Mouse (Mus musculus) stomach, embryonic 15.5 days (tissue): ENCODE measurements around the gene Ccdc85c. TPM values are rescaled to one million over a fixed set of nuclear protein-coding genes. Genes with fewer than 3 reads are reported as not detected.

Experiments
- ATAC-seq: fragments of 200-750 bp; cut with Nextera tagmentation; 2 replicates; pipeline ENCODE4 v1.8.0; 2017; ENCODE audit warnings: low read depth, moderate number of reproducible peaks, moderate TSS enrichment; ENCODE audit not compliant: insufficient read depth, low FRiP score
- H3K27ac ChIP-seq: fragments of 300-500 bp; sonication (generic); 2 replicates; pipeline ENCODE4 v1.5.1; 2015; ENCODE audit warnings: mild to moderate bottlenecking, inconsistent platforms
- H3K27me3 ChIP-seq: fragments of 300-500 bp; sonication (generic); replicated peaks from 2 replicates; pipeline ENCODE4 v1.6.1; 2015; ENCODE audit warnings: inconsistent platforms
- H3K36me3 ChIP-seq: fragments of 300-500 bp; sonication (generic); 2 replicates; pipeline ENCODE4 v1.6.1; 2015; ENCODE audit warnings: inconsistent platforms
- H3K4me1 ChIP-seq: fragments of 300-500 bp; sonication (generic); 2 replicates; pipeline ENCODE4 v1.6.1; 2015; ENCODE audit warnings: inconsistent platforms
- H3K4me2 ChIP-seq: fragments of 300-500 bp; sonication (generic); 2 replicates; pipeline ENCODE4 v1.6.1; 2015; ENCODE audit warnings: mild to moderate bottlenecking, inconsistent platforms
- H3K4me3 ChIP-seq: fragments of 300-500 bp; sonication (generic); replicated peaks from 2 replicates; pipeline ENCODE4 v1.5.1; 2015; ENCODE audit warnings: inconsistent platforms
- H3K9ac ChIP-seq: fragments of 300-500 bp; sonication (generic); 2 replicates; pipeline ENCODE4 v1.6.1; 2015; ENCODE audit warnings: inconsistent platforms
- H3K9me3 ChIP-seq: fragments of 300-500 bp; sonication (generic); 2 replicates; pipeline ENCODE4 v1.6.1; 2016; ENCODE audit warnings: inconsistent platforms
- WGBS: fragments of 180-500 bp; shearing (Covaris S2); methylation state at CpG from one replicate; pipeline ENCODE4 v1.1.7; 2015; 5-methylcytosine and 5-hydroxymethylcytosine counted together
- polyA plus RNA-seq: library from polyadenylated mRNA; unstranded; fragments of >200 nt; fragmentation: Nextera tagmentation; extraction: Ambion mirVana; gene quantifications from 2 replicates; pipeline ENCODE4 v1.2.1, GENCODE M21; 2015

The Ccdc85c gene
- polyA plus RNA-seq, 1 experiment from 2014 or later: 7.9 TPM

GRCm38 (mm10) chr12:108206641-108207040 lies 68.6 kb downstream of the Ccdc85c start:
- Histone ChIP-seq H3K4me3 (no peak overlapping the region), H3K36me3 (peaks cover 22% of the 10 kb centered on the region), H3K4me2 (no peak overlapping the region), H3K9ac (no peak overlapping the region), H3K9me3 (no peaks in the 10 kb centered on the region), H3K27me3 (no peaks in the 10 kb centered on the region), H3K27ac (no peak overlapping the region), H3K4me1 (peaks cover 8% of the 10 kb centered on the region; the same call in 1 of the 2 replicates)
- 13% methylated on average over 5 of the region's 5 CpGs for WGBS
- peak; percentile 20; the same call in 1 of the 2 replicates for ATAC-seq

GRCm38 (mm10) chr12:108204978-108205377 lies 70.2 kb downstream of the Ccdc85c start:
- Histone ChIP-seq H3K9ac (no peak overlapping the region), H3K4me3 (no peak overlapping the region), H3K27ac (no peak overlapping the region), H3K4me2 (no peak overlapping the region), H3K9me3 (no peaks in the 10 kb centered on the region), H3K36me3 (peaks cover 35% of the 10 kb centered on the region), H3K4me1 (peaks cover 6% of the 10 kb centered on the region; the same call in 1 of the 2 replicates), H3K27me3 (no peaks in the 10 kb centered on the region)
- 75% methylated on average over 12 of the region's 12 CpGs for WGBS
- ATAC-seq: no peak

GRCm38 (mm10) chr12:108203895-108204294 lies 71.3 kb downstream of the Ccdc85c start:
- Histone ChIP-seq H3K36me3 (peaks cover 45% of the 10 kb centered on the region), H3K4me3 (no peak overlapping the region), H3K27ac (no peak overlapping the region), H3K4me2 (no peak overlapping the region), H3K9ac (no peak overlapping the region), H3K27me3 (no peaks in the 10 kb centered on the region), H3K9me3 (no peaks in the 10 kb centered on the region), H3K4me1 (no peaks in the 10 kb centered on the region)
- no peak for ATAC-seq
- WGBS: 74% methylated on average over 8 of the region's 8 CpGs

- no peak for ATAC-seq
- Histone ChIP-seq H3K9ac (no peak overlapping the region), H3K27me3 (no peaks in the 10 kb centered on the region), H3K4me2 (no peak overlapping the region), H3K36me3 (peaks cover 75% of the 10 kb centered on the region), H3K27ac (no peak overlapping the region), H3K9me3 (no peaks in the 10 kb centered on the region), H3K4me1 (no peaks in the 10 kb centered on the region), H3K4me3 (no peak overlapping the region)
- WGBS: 95% methylated on average over 1 of the region's 1 CpGs
Observed at GRCm38 (mm10) chr12:108200094-108200493, 75.1 kb downstream of the Ccdc85c start.

GRCm38 (mm10) chr12:108198447-108198846 lies 76.8 kb downstream of the Ccdc85c start:
- Histone ChIP-seq H3K9me3 (no peaks in the 10 kb centered on the region), H3K36me3 (peaks cover 90% of the 10 kb centered on the region), H3K9ac (no peak overlapping the region), H3K4me3 (no peak overlapping the region), H3K27me3 (no peaks in the 10 kb centered on the region), H3K4me2 (no peak overlapping the region), H3K4me1 (no peaks in the 10 kb centered on the region), H3K27ac (no peak overlapping the region)
- ATAC-seq: no peak
- 88% methylated on average over 4 of the region's 4 CpGs for WGBS

- H3K4me2 ChIP-seq: no peak overlapping the region
- H3K36me3 ChIP-seq: peaks cover 84% of the 10 kb centered on the region
- no peak overlapping the region for H3K9ac ChIP-seq
- H3K4me1 ChIP-seq: no peaks in the 10 kb centered on the region
- H3K4me3 ChIP-seq: no peak overlapping the region
- no peaks in the 10 kb centered on the region for H3K27me3 ChIP-seq
- H3K27ac ChIP-seq: no peak overlapping the region
- no peaks in the 10 kb centered on the region for H3K9me3 ChIP-seq
- WGBS: 93% methylated on average over 11 of the region's 11 CpGs
- no peak for ATAC-seq
Observed at GRCm38 (mm10) chr12:108195761-108196160, 79.5 kb downstream of the Ccdc85c start.

- Histone ChIP-seq H3K4me3 (no peak overlapping the region), H3K36me3 (peaks cover 77% of the 10 kb centered on the region), H3K4me1 (no peaks in the 10 kb centered on the region), H3K4me2 (no peak overlapping the region), H3K9me3 (no peaks in the 10 kb centered on the region), H3K27me3 (no peaks in the 10 kb centered on the region), H3K9ac (no peak overlapping the region), H3K27ac (no peak overlapping the region)
- 91% methylated on average over 5 of the region's 5 CpGs for WGBS
- no peak for ATAC-seq
Observed at GRCm38 (mm10) chr12:108193878-108194277, 81.3 kb downstream of the Ccdc85c start.

GRCm38 (mm10) chr12:108187541-108188091 lies 87.6 kb downstream of the Ccdc85c start:
- H3K9ac ChIP-seq: no peak overlapping the region
- no peaks in the 10 kb centered on the region for H3K9me3 ChIP-seq
- no peak overlapping the region for H3K27ac ChIP-seq
- no peak overlapping the region for H3K4me3 ChIP-seq
- peaks cover 48% of the 10 kb centered on the region for H3K36me3 ChIP-seq
- no peaks in the 10 kb centered on the region for H3K4me1 ChIP-seq
- 90% methylated on average over 6 of the region's 6 CpGs for WGBS
- no peak for ATAC-seq
- no peak overlapping the region for H3K4me2 ChIP-seq
- no peaks in the 10 kb centered on the region for H3K27me3 ChIP-seq

- H3K9me3 ChIP-seq: no peaks in the 10 kb centered on the region
- no peak overlapping the region for H3K9ac ChIP-seq
- peaks cover 18% of the 10 kb centered on the region for H3K36me3 ChIP-seq
- H3K4me2 ChIP-seq: no peak overlapping the region
- no peaks in the 10 kb centered on the region for H3K27me3 ChIP-seq
- no peak for ATAC-seq
- WGBS: 92% methylated on average over 6 of the region's 6 CpGs
- no peak overlapping the region for H3K27ac ChIP-seq
- H3K4me1 ChIP-seq: peaks cover 15% of the 10 kb centered on the region
- no peak overlapping the region for H3K4me3 ChIP-seq
Observed at GRCm38 (mm10) chr12:108181716-108182115, 93.5 kb downstream of the Ccdc85c start.

- Histone ChIP-seq H3K27ac (peak within 1 kb of the TSS; percentile 94), H3K9ac (peak within 1 kb of the TSS; percentile 73), H3K4me1 (peaks cover 18% of the 10 kb centered on the region), H3K4me3 (peak within 1 kb of the TSS; percentile 95), H3K4me2 (peak within 1 kb of the TSS; percentile 75), H3K36me3 (0 out of 2 replicates have a peak, but pooled peaks cover 9% of the 10 kb centered on the region), H3K27me3 (no peaks in the 10 kb centered on the region), H3K9me3 (no peaks in the 10 kb centered on the region)
- ATAC-seq: peak; percentile 98
- under 1% methylated on average over 80 of the region's 82 CpGs for WGBS
Observed at GRCm38 (mm10) chr12:108179321-108180266, 95.6 kb downstream of the Ccdc85c start, which contains the start of gene Ccnk. TSS of gene Ccnk (plus strand) at chr12:108179579.

- 0% methylated on average over 9 of the region's 9 CpGs for WGBS
- peak within 1 kb of the TSS; percentile 94 for H3K27ac ChIP-seq
- H3K9ac ChIP-seq: peak within 1 kb of the TSS; percentile 73
- 0 out of 2 replicates have a peak, but pooled peaks cover 9% of the 10 kb centered on the region for H3K36me3 ChIP-seq
- H3K4me1 ChIP-seq: peaks cover 18% of the 10 kb centered on the region
- peak within 1 kb of the TSS; percentile 95 for H3K4me3 ChIP-seq
- peak within 1 kb of the TSS; percentile 75 for H3K4me2 ChIP-seq
- no peak for ATAC-seq
- no peaks in the 10 kb centered on the region for H3K27me3 ChIP-seq
- no peaks in the 10 kb centered on the region for H3K9me3 ChIP-seq
Observed at GRCm38 (mm10) chr12:108179246-108179320, 96.1 kb downstream of the Ccdc85c start, which contains the start of gene Setd3. TSS of gene Setd3 (minus strand) at chr12:108179314.
